Mouse (Mus musculus) stomach, embryonic 15.5 days (tissue): Measurements from ENCODE around the gene Asic4. TPM values are rescaled to one million over a fixed set of nuclear protein-coding genes. Genes with fewer than 3 reads are reported as not detected.
A peak's percentile ranks its signal among the peaks of the same experiment; 100 is the strongest.

ENCODE experiments used
- ATAC-seq: fragments of 200-750 bp; cut with Nextera tagmentation; 2 replicates; pipeline ENCODE4 v1.8.0; 2017; ENCODE audit warnings: low read depth, moderate number of reproducible peaks, moderate TSS enrichment; ENCODE audit not compliant: insufficient read depth, low FRiP score
- H3K27ac ChIP-seq: fragments of 300-500 bp; sonication (generic); 2 replicates; pipeline ENCODE4 v1.5.1; 2015; ENCODE audit warnings: mild to moderate bottlenecking, inconsistent platforms
- H3K27me3 ChIP-seq: fragments of 300-500 bp; sonication (generic); replicated peaks from 2 replicates; pipeline ENCODE4 v1.6.1; 2015; ENCODE audit warnings: inconsistent platforms
- H3K36me3 ChIP-seq: fragments of 300-500 bp; sonication (generic); 2 replicates; pipeline ENCODE4 v1.6.1; 2015; ENCODE audit warnings: inconsistent platforms
- H3K4me1 ChIP-seq: fragments of 300-500 bp; sonication (generic); 2 replicates; pipeline ENCODE4 v1.6.1; 2015; ENCODE audit warnings: inconsistent platforms
- H3K4me2 ChIP-seq: fragments of 300-500 bp; sonication (generic); 2 replicates; pipeline ENCODE4 v1.6.1; 2015; ENCODE audit warnings: mild to moderate bottlenecking, inconsistent platforms
- H3K4me3 ChIP-seq: fragments of 300-500 bp; sonication (generic); replicated peaks from 2 replicates; pipeline ENCODE4 v1.5.1; 2015; ENCODE audit warnings: inconsistent platforms
- H3K9ac ChIP-seq: fragments of 300-500 bp; sonication (generic); 2 replicates; pipeline ENCODE4 v1.6.1; 2015; ENCODE audit warnings: inconsistent platforms
- H3K9me3 ChIP-seq: fragments of 300-500 bp; sonication (generic); 2 replicates; pipeline ENCODE4 v1.6.1; 2016; ENCODE audit warnings: inconsistent platforms
- WGBS: fragments of 180-500 bp; shearing (Covaris S2); methylation state at CpG from one replicate; pipeline ENCODE4 v1.1.7; 2015; 5-methylcytosine and 5-hydroxymethylcytosine counted together
- polyA plus RNA-seq: library from polyadenylated mRNA; unstranded; fragments of >200 nt; fragmentation: Nextera tagmentation; extraction: Ambion mirVana; gene quantifications from 2 replicates; pipeline ENCODE4 v1.2.1, GENCODE M21; 2015

The Asic4 gene
- polyA plus RNA-seq, 1 experiment from 2014 or later = 2.1 TPM

GRCm38 (mm10) chr1:75492579-75493170 lies 42.4 kb downstream of the Asic4 start:
- H3K36me3 ChIP-seq = peaks cover 40% of the 10 kb centered on the region
- WGBS = 61% methylated on average over 24 of the region's 24 CpGs
- H3K4me2 ChIP-seq = no peak overlapping the region
- no peak overlapping the region for H3K27ac ChIP-seq
- H3K27me3 ChIP-seq = no peaks in the 10 kb centered on the region
- no peak overlapping the region for H3K4me3 ChIP-seq
- no peak overlapping the region for H3K9ac ChIP-seq
- peaks cover 2% of the 10 kb centered on the region; the same call in 1 of the 2 replicates for H3K4me1 ChIP-seq
- no peaks in the 10 kb centered on the region for H3K9me3 ChIP-seq
- ATAC-seq = no peak

- H3K4me3 ChIP-seq = no peak overlapping the region
- H3K9me3 ChIP-seq = no peaks in the 10 kb centered on the region
- no peak overlapping the region for H3K27ac ChIP-seq
- no peak overlapping the region for H3K9ac ChIP-seq
- H3K27me3 ChIP-seq = no peaks in the 10 kb centered on the region
- no peaks in the 10 kb centered on the region for H3K4me1 ChIP-seq
- H3K36me3 ChIP-seq = peaks cover 56% of the 10 kb centered on the region
- peak; percentile 42; the same call in 1 of the 2 replicates for ATAC-seq
- no peak overlapping the region for H3K4me2 ChIP-seq
- 46% methylated on average over 12 of the region's 12 CpGs for WGBS
These were observed 44.8 kb downstream of the Asic4 start for GRCm38 (mm10) chr1:75494878-75495548.

GRCm38 (mm10) chr1:75498897-75499296 lies 48.7 kb downstream of the Asic4 start:
- Histone ChIP-seq H3K4me3 (no peak overlapping the region), H3K4me1 (peaks cover 10% of the 10 kb centered on the region), H3K27me3 (no peaks in the 10 kb centered on the region), H3K4me2 (no peak overlapping the region), H3K36me3 (peaks cover 57% of the 10 kb centered on the region), H3K9me3 (no peaks in the 10 kb centered on the region), H3K27ac (no peak overlapping the region), H3K9ac (no peak overlapping the region)
- 86% methylated on average over 4 of the region's 4 CpGs for WGBS
- no peak for ATAC-seq

- peaks cover 57% of the 10 kb centered on the region for H3K36me3 ChIP-seq
- ATAC-seq = no peak
- no peaks in the 10 kb centered on the region for H3K27me3 ChIP-seq
These were observed 49.2 kb downstream of the Asic4 start for GRCm38 (mm10) chr1:75499441-75499840.

GRCm38 (mm10) chr1:75501905-75502304 lies 51.7 kb downstream of the Asic4 start:
- Histone ChIP-seq H3K9ac (no peak overlapping the region), H3K27me3 (no peaks in the 10 kb centered on the region), H3K4me1 (peaks cover 27% of the 10 kb centered on the region), H3K4me3 (no peak overlapping the region), H3K36me3 (peaks cover 52% of the 10 kb centered on the region), H3K9me3 (no peaks in the 10 kb centered on the region), H3K27ac (no peak overlapping the region), H3K4me2 (no peak overlapping the region)
- WGBS = 96% methylated on average over 9 of the region's 9 CpGs
- ATAC-seq = no peak

More at GRCm38 (mm10) chr1:75499441-75499840, 49.2 kb downstream of the Asic4 start:
- Histone ChIP-seq H3K9ac (no peak overlapping the region), H3K4me2 (no peak overlapping the region), H3K4me1 (peaks cover 16% of the 10 kb centered on the region), H3K9me3 (no peaks in the 10 kb centered on the region), H3K27ac (no peak overlapping the region), H3K4me3 (no peak overlapping the region)
- 79% methylated on average over 7 of the region's 7 CpGs for WGBS

GRCm38 (mm10) chr1:75502945-75503650 lies 52.9 kb downstream of the Asic4 start:
- peaks cover 34% of the 10 kb centered on the region for H3K4me1 ChIP-seq
- H3K36me3 ChIP-seq = peaks cover 40% of the 10 kb centered on the region
- peak overlapping the region; percentile 12; the same call in 1 of the 2 replicates for H3K4me3 ChIP-seq
- no peak overlapping the region for H3K27ac ChIP-seq
- H3K9ac ChIP-seq = no peak overlapping the region
- H3K4me2 ChIP-seq = 0 out of 2 replicates have a peak overlapping the region, but pooled peaks have one; percentile 3
- no peaks in the 10 kb centered on the region for H3K9me3 ChIP-seq
- ATAC-seq = no peak
- no peaks in the 10 kb centered on the region for H3K27me3 ChIP-seq
- 85% methylated on average over 25 of the region's 25 CpGs for WGBS

- ATAC-seq = no peak
- peaks cover 35% of the 10 kb centered on the region for H3K36me3 ChIP-seq
- H3K4me3 ChIP-seq = peak overlapping the region; percentile 12; the same call in 1 of the 2 replicates
- peaks cover 34% of the 10 kb centered on the region for H3K4me1 ChIP-seq
- no peak overlapping the region for H3K9ac ChIP-seq
- H3K27ac ChIP-seq = no peak overlapping the region
- WGBS = 69% methylated on average over 23 of the region's 23 CpGs
- H3K9me3 ChIP-seq = no peaks in the 10 kb centered on the region
- peak overlapping the region; percentile 92 for H3K4me2 ChIP-seq
- H3K27me3 ChIP-seq = no peaks in the 10 kb centered on the region
These were observed 53.4 kb downstream of the Asic4 start for GRCm38 (mm10) chr1:75503651-75503980.

GRCm38 (mm10) chr1:75504256-75505045 lies 54.2 kb downstream of the Asic4 start:
- peak overlapping the region; percentile 98 for H3K9ac ChIP-seq
- no peak for ATAC-seq
- peak overlapping the region; percentile 91 for H3K4me3 ChIP-seq
- peaks cover 34% of the 10 kb centered on the region for H3K4me1 ChIP-seq
- H3K9me3 ChIP-seq = no peaks in the 10 kb centered on the region
- H3K27ac ChIP-seq = peak overlapping the region; percentile 98; the same call in 1 of the 2 replicates
- no peaks in the 10 kb centered on the region for H3K27me3 ChIP-seq
- peak overlapping the region; percentile 92 for H3K4me2 ChIP-seq
- H3K36me3 ChIP-seq = peaks cover 28% of the 10 kb centered on the region
- WGBS = 49% methylated on average over 9 of the region's 9 CpGs

- H3K4me2 ChIP-seq = peak overlapping the region; percentile 92
- peaks cover 34% of the 10 kb centered on the region for H3K4me1 ChIP-seq
- H3K36me3 ChIP-seq = peaks cover 21% of the 10 kb centered on the region
- H3K27me3 ChIP-seq = no peaks in the 10 kb centered on the region
- ATAC-seq = peak; percentile 12; the same call in 1 of the 2 replicates
- H3K9ac ChIP-seq = peak overlapping the region; percentile 98
- no peaks in the 10 kb centered on the region for H3K9me3 ChIP-seq
- peak overlapping the region; percentile 91 for H3K4me3 ChIP-seq
- whole genome bisulfite sequencing = under 1% methylated on average over 83 of the region's 84 CpGs
- peak overlapping the region; percentile 98 for H3K27ac ChIP-seq
These were observed 55.1 kb downstream of the Asic4 start for GRCm38 (mm10) chr1:75505159-75505955.

GRCm38 (mm10) chr1:75505956-75506831 lies 56.0 kb downstream of the Asic4 start, which contains the start of gene Obsl1:
Gene Obsl1, minus strand, starts transcription at chr1:75506452.
- peak; percentile 90 for ATAC-seq
- no peaks in the 10 kb centered on the region for H3K9me3 ChIP-seq
- H3K27me3 ChIP-seq = no peaks in the 10 kb centered on the region
- H3K4me3 ChIP-seq = peak within 1 kb of the TSS; percentile 91
- H3K4me1 ChIP-seq = peaks cover 34% of the 10 kb centered on the region
- H3K36me3 ChIP-seq = peaks cover 18% of the 10 kb centered on the region
- H3K4me2 ChIP-seq = peak within 1 kb of the TSS; percentile 92
- peak within 1 kb of the TSS; percentile 98 for H3K9ac ChIP-seq
- peak within 1 kb of the TSS; percentile 98 for H3K27ac ChIP-seq
- under 1% methylated on average over 65 of the region's 65 CpGs for WGBS
